Mouse (Mus musculus): ENCODE results near the gene Vps52.

GRCm38 (mm10) chr17:33920282-33921097 is 35.1 kb upstream of the Vps52 start:
- TF ChIP-seq POLR2A (IDR thresholded peaks at IDR 0.05; ENCODE audit: low read depth, low read length) (no peak), CTCF (conservative IDR thresholded peaks at IDR 0.05; ENCODE audit: insufficient read depth, insufficient read length, low read depth, low read length) (peak; percentile 93)

All from kidney, adult 2 months (tissue).